Mouse (Mus musculus) liver, adult 2 months (tissue): Measurements from ENCODE around the gene Phf21b.

Source experiments
- CTCF ChIP-seq: fragments of 200-500 bp; IDR thresholded peaks from 2 replicates; pipeline ENCODE4 v1.5.1; 2011; ENCODE audit warnings: low read depth, low read length, control low read depth
- POLR2A ChIP-seq: fragments of 200-500 bp; IDR thresholded peaks from 2 replicates; pipeline ENCODE4 v1.6.1; 2011; ENCODE audit warnings: low read length, control low read depth; ENCODE audit not compliant: insufficient read depth; ENCODE audit errors: extremely low read depth

- TF ChIP-seq POLR2A (peak; percentile 68; the same call in 1 of the 2 replicates), CTCF (no peak)
These were observed at the start of gene Phf21b for GRCm38 (mm10) chr15:84856006-84856995.
